Comparison of ENCODE assay signal across 10 mouse cellular contexts in genomic region chr1:55792817-55793216, GRCm38 (mm10).
DNase-seq lines count a peak whose midpoint lies in the region; ATAC-seq lines count a peak whose summit lies in the region.
"Had no signal": no experiment of that assay in that cellular context is flagged by ENCODE, and none has a peak within 500 bp of the region (broad histone marks: within the 10 kb centered on the region; RNA-seq: fewer than 3 reads in every experiment).

No protein-coding gene starts in this region.

- ATAC-seq in inflammation-experienced regulatory T-cells, adult 6 months, result no peak

- DNase-seq in heart, adult 11 months, result peak; percentile 85
- DNase-seq in heart, postnatal 25 days (ENCODE audit: low spot score), result no peak
- peak; percentile 38 to 76 for DNase-seq in frontal cortex, postnatal 36 days (ENCODE audit: low spot score in 2 of 2)
- DNase-seq in left cerebral cortex, adult 8-10 months (ENCODE audit: low spot score in 2 of 2), result peak; percentile 8 to 79
- DNase-seq in right cerebral cortex, postnatal 25 days, result peak; percentile 51
- no peak for DNase-seq in urinary bladder, adult 2 months (ENCODE audit: low spot score)
- no peak for DNase-seq in embryo, embryonic 11 days
- DNase-seq: adrenal gland, postnatal 25 days; kidney, postnatal 10 days had no signal

- intact Hi-C loops in heart, postnatal 25 days (cut with DNase I), result no loop called here

Comparison
In these comparisons a context has a peak if more than half of its experiments do, and no peak if none do; other contexts are left out.
1. DNase-seq: peak in heart, adult 11 months (single experiment), frontal cortex, postnatal 36 days (2 of 2), left cerebral cortex, adult 8-10 months (2 of 2) and right cerebral cortex, postnatal 25 days (single experiment); none in heart, postnatal 25 days (single experiment), urinary bladder, adult 2 months (single experiment) and embryo, embryonic 11 days (single experiment).